Mouse (Mus musculus) erythroblast, embryonic 14.5 days (primary cell): Measurements from ENCODE around the gene Gm525.

ENCODE experiments used
- GATA1 ChIP-seq: IDR thresholded peaks from 2 replicates; pipeline ENCODE4 v1.6.1; 2012; ENCODE audit warnings: low read length, inconsistent platforms, mixed read lengths
- TAL1 ChIP-seq: IDR thresholded peaks from 3 replicates; pipeline ENCODE4 v1.6.1; 2012; ENCODE audit warnings: low read length, inconsistent platforms, mixed read lengths

DNA sequence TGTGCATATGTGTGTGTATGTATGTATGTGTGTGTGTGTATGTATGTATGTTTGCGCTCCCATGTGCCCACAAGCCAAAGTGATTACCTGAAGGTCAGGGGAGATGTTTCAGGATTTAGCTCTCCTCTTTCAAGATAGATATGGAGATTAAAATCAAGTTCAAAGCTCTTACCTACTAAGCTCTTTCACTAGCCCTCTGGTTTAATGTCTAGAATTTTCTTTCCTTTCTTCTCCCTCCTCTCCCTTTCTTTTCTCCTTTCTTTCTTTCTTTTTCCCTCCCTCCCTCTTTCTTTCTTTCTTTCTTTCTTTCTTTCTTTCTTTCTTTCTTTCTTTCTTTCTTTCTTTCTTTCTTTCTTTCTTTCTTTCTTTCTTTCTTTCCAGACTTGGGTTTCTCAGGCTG is 6.9 kb upstream of the Gm525 start, which contains the start of gene Dgke:
- no peak for TF ChIP-seq GATA1
- TF ChIP-seq TAL1, result no peak
